Mouse (Mus musculus): ENCODE measurements around the gene Syce1l. TPM values are rescaled to one million over a fixed set of nuclear protein-coding genes. Genes with fewer than 3 reads are reported as not detected.

Syce1l gene
- 1.9 TPM in 1 of 4 replicates, not detected in the others for total RNA-seq (2023; ENCODE audit: inconsistent age)

GRCm38 (mm10) chr8:113642926-113643325 is at the start of gene Syce1l:
Syce1l (plus strand) TSS chr8:113643213.

GRCm38 (mm10) chr8:113634670-113635591 is 8.1 kb upstream of the Syce1l start, which contains the start of gene Mon1b:
Mon1b (plus strand) TSS chr8:113635587.

Other genes with a start within 250 kb of the Syce1l start
- gene Mon1b, start 7.6 kb upstream of the Syce1l start, total RNA-seq (2023; ENCODE audit: inconsistent age): 24.7 to 28.4 TPM (median 26.2 TPM) in 4 replicates
- gene Adamts18, start 205.5 kb downstream of the Syce1l start, total RNA-seq (2023; ENCODE audit: inconsistent age): not detected in 4 replicates

Measured in B cell, adult (primary cell).